Mouse (Mus musculus) limb, embryonic 14.5 days (tissue): ENCODE measurements around the gene Maml3. TPM values are rescaled to one million over a fixed set of nuclear protein-coding genes. Genes with fewer than 3 reads are reported as not detected.

Experiments
- ATAC-seq: fragments of 200-750 bp; cut with Nextera tagmentation; 2 replicates; pipeline ENCODE4 v1.8.0; 2017; ENCODE audit warnings: low read depth, moderate number of reproducible peaks, moderate TSS enrichment; ENCODE audit not compliant: low FRiP score
- DNase-seq: peaks from one replicate; pipeline ENCODE4 v3.0.0-alpha.2; 2015; ENCODE audit warnings: low spot score
- H3K27ac ChIP-seq: fragments of 300-500 bp; sonication (generic); replicated peaks from 2 replicates; pipeline ENCODE4 v1.5.1; 2014; ENCODE audit warnings: low read depth, mild to moderate bottlenecking, low read length, moderate library complexity, mixed read lengths
- H3K27me3 ChIP-seq: fragments of 300-500 bp; sonication (generic); 2 replicates; pipeline ENCODE4 v1.6.1; 2014; ENCODE audit warnings: low read length, mixed read lengths; ENCODE audit not compliant: control insufficient read depth, insufficient read depth
- H3K36me3 ChIP-seq: fragments of 300-500 bp; sonication (generic); 2 replicates; pipeline ENCODE4 v1.6.1; 2014; ENCODE audit warnings: mild to moderate bottlenecking, low read length, moderate library complexity, mixed read lengths; ENCODE audit not compliant: control insufficient read depth, insufficient read depth
- H3K4me1 ChIP-seq: fragments of 300-500 bp; sonication (generic); 2 replicates; pipeline ENCODE4 v1.6.1; 2014; ENCODE audit warnings: antibody characterized with exemption, low read length, mixed read lengths; ENCODE audit not compliant: control insufficient read depth, insufficient read depth
- H3K4me2 ChIP-seq: fragments of 300-500 bp; sonication (generic); replicated peaks from 2 replicates; pipeline ENCODE4 v1.6.1; 2014; ENCODE audit warnings: low read depth, mild to moderate bottlenecking, low read length, moderate library complexity; ENCODE audit not compliant: severe bottlenecking
- H3K4me3 ChIP-seq: fragments of 300-500 bp; sonication (generic); replicated peaks from 2 replicates; pipeline ENCODE4 v1.5.1; 2014; ENCODE audit warnings: low read length
- H3K9ac ChIP-seq: fragments of 300-500 bp; sonication (generic); 2 replicates; pipeline ENCODE4 v1.6.1; 2014; ENCODE audit warnings: mild to moderate bottlenecking, low read depth, low read length, moderate library complexity; ENCODE audit not compliant: severe bottlenecking
- H3K9me3 ChIP-seq: fragments of 300-500 bp; sonication (generic); 2 replicates; pipeline ENCODE4 v1.6.1; 2016; ENCODE audit warnings: low read length; ENCODE audit not compliant: control insufficient read depth
- POLR2A ChIP-seq: fragments of 200-500 bp; IDR thresholded peaks from 2 replicates; pipeline ENCODE4 v1.8.0; 2012; ENCODE audit warnings: inconsistent platforms, mild to moderate bottlenecking, moderate library complexity, borderline replicate concordance; ENCODE audit not compliant: insufficient read depth, insufficient read length; ENCODE audit errors: extremely low read depth
- WGBS: fragments of 180-500 bp; shearing (Covaris S2); extraction: QIAGEN DNeasy Blood & Tissue Kit; methylation state at CpG from one replicate; pipeline ENCODE4 v1.1.7; 2014; 5-methylcytosine and 5-hydroxymethylcytosine counted together
- polyA plus RNA-seq, 2 experiments: library from polyadenylated mRNA; depleted of rRNA in 1 of 2; stranded (reverse) in 1 of 2; unstranded in 1 of 2; fragments of >200 nt; fragmentation: Nextera tagmentation in 1 of 2; extraction: Ambion mirVana in 1 of 2; gene quantifications; 2 replicates each; pipeline versions ENCODE4 v1.2.1 to v1.2.3; 2012 to 2014

Maml3 gene
- polyA plus RNA-seq, 2 experiments = 5.4 to 5.6 TPM

DNA sequence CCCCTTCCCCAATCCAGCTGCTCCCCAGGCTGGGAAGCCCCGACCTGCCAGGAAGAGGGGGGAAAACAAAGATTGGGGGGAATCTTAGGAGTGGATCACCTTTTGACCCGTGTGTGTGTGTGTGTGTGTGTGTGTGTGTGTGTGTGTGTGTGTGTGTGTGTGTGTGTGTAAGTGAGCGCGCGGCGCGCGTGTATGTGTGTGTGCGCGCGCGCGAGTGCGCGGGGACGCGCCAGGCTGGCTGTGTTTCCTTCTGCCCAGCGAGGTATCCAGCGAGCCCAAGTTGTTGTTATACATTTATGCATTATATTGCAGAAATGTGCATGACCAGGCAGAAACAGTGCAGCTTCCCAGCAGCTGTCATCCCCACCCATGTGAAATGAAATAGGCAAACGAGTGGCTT, 280 bp upstream of the Maml3 start:
- 0% methylated on average over 18 of the region's 20 CpGs for WGBS
- no peaks in the 10 kb centered on the region for H3K4me1 ChIP-seq
- no peaks in the 10 kb centered on the region for H3K27me3 ChIP-seq
- no peaks in the 10 kb centered on the region for H3K9me3 ChIP-seq
- H3K27ac ChIP-seq = no peak overlapping the region
- peak overlapping the region; percentile 97 for H3K4me2 ChIP-seq
- H3K9ac ChIP-seq = peak overlapping the region; percentile 72
- no peak for ATAC-seq
- no peaks in the 10 kb centered on the region for H3K36me3 ChIP-seq
- DNase-seq = peak; percentile 60
- TF ChIP-seq POLR2A = no peak
- peak overlapping the region; percentile 63 for H3K4me3 ChIP-seq

DNA sequence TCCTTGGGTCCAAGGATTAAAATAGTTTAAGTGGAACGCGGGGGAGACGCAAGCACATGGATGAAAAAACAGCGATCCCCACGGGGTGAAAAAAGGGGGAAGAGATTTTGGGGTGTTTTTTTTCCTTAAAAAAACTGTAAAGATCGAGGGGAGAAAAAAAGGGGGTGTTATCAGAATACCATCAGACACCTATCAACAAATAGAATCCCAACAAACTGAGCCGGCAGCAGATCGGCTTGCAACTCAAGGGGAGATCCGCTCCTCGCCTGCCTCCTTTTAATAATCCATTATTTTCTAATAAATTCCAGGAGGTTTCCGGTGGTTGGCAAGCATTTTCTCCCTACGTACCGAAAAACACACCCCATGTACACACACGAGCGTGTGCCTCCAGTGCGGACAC, 668 bp downstream of the Maml3 start:
- no peak for TF ChIP-seq POLR2A
- Histone ChIP-seq H3K4me2 (peak overlapping the region; percentile 97), H3K27ac (peak overlapping the region; percentile 59; the same call in 1 of the 2 replicates), H3K27me3 (no peaks in the 10 kb centered on the region), H3K4me1 (no peaks in the 10 kb centered on the region), H3K4me3 (peak overlapping the region; percentile 63), H3K36me3 (no peaks in the 10 kb centered on the region), H3K9ac (peak overlapping the region; percentile 72), H3K9me3 (no peaks in the 10 kb centered on the region)
- DNase-seq (no peak), ATAC-seq (no peak)
- under 1% methylated on average over 16 of the region's 16 CpGs for WGBS

- H3K27me3 ChIP-seq = no peaks in the 10 kb centered on the region
- under 1% methylated on average over 53 of the region's 55 CpGs for WGBS
- H3K4me3 ChIP-seq = peak overlapping the region; percentile 63
- DNase-seq (no peak), ATAC-seq (no peak)
- H3K36me3 ChIP-seq = no peaks in the 10 kb centered on the region
- no peaks in the 10 kb centered on the region for H3K4me1 ChIP-seq
- H3K9ac ChIP-seq = peak overlapping the region; percentile 72
- H3K9me3 ChIP-seq = no peaks in the 10 kb centered on the region
- H3K4me2 ChIP-seq = peak overlapping the region; percentile 97
- H3K27ac ChIP-seq = peak overlapping the region; percentile 70; the same call in 1 of the 2 replicates
- no peak for TF ChIP-seq POLR2A
These were observed 1.2 kb downstream of the Maml3 start for GRCm38 (mm10) chr3:52103531-52104181.

- Histone ChIP-seq H3K4me2 (peak overlapping the region; percentile 97), H3K4me1 (peaks cover 1% of the 10 kb centered on the region), H3K4me3 (peak overlapping the region; percentile 63), H3K9ac (peak overlapping the region; percentile 72), H3K36me3 (no peaks in the 10 kb centered on the region), H3K27ac (peak overlapping the region; percentile 88), H3K27me3 (no peaks in the 10 kb centered on the region), H3K9me3 (no peaks in the 10 kb centered on the region)
- ATAC-seq (peak; percentile 72), DNase-seq (peak; percentile 92)
- WGBS = under 1% methylated on average over 35 of the region's 52 CpGs
- peak; percentile 76; the same call in 1 of the 2 replicates for TF ChIP-seq POLR2A
These were observed 2.0 kb downstream of the Maml3 start for GRCm38 (mm10) chr3:52102601-52103530.

DNA sequence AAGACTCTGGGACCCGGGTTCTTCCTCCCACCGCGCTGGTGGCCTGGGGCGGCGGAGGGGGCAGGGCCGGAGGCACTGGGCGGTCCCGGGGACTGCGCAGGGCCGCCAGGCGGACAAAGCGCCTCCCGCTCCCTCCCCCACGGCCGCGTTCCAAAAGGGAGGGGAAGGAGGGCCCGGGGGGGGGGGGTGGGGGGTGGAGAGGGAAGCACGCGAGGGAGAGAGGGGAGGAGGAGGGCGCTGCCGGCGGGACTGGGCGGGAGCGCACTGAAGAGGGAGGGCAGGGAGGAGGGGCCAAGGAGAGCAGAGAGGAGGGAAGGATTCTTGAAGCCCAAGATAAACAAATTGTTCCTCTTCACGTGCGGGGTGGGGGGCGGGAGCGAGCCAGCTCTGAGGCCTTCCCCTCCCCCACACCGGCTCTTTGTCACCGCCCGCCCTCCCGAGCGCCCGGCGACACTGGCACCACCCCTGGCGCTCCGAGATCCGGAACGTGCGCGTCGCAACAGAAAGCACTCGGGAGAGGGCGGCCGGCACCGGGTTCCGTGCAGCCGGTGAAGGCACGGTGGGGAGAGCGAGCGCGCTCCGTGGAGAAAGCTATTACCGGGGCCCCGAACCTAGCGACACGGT, 2.8 kb downstream of the Maml3 start:
- Histone ChIP-seq H3K27me3 (no peaks in the 10 kb centered on the region), H3K36me3 (no peaks in the 10 kb centered on the region), H3K9me3 (no peaks in the 10 kb centered on the region), H3K9ac (peak overlapping the region; percentile 72), H3K4me2 (peak overlapping the region; percentile 97), H3K27ac (peak overlapping the region; percentile 88), H3K4me3 (peak overlapping the region; percentile 63), H3K4me1 (peaks cover 8% of the 10 kb centered on the region)
- ATAC-seq = peak; percentile 83
- 1% methylated on average over 41 of the region's 57 CpGs for WGBS
- DNase-seq = peak; percentile 90
- TF ChIP-seq POLR2A = 0 out of 2 replicates have a peak, but pooled peaks have one; percentile 36
